Mouse (Mus musculus) urinary bladder, postnatal 14 days (tissue): ENCODE data around the gene Bloc1s5.

Experiments
- DNase-seq: peaks from one replicate; pipeline ENCODE4 v3.0.0; 2021; ENCODE audit warnings: low spot score

Bloc1s5 gene

DNA sequence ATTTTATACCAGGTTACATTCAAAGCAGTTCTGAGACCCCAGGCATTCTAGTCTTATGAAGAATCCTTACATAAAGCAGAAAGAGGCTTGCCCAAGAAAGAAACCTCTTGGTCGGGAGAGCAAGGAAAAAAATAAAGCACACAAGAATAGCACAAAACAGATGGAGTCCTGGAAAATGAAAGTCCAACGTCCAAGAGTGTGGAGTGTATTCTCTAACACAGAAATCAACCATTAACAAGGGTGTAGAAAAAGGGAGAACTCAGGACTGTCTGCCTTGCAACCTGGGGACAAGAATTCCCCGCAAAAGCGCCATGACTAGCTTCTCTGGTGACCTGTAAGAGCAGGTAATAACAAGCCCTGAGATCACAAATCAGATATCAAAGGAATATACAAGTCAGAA is 69.7 kb downstream of the Bloc1s5 start:
- no peak for DNase-seq

DNA sequence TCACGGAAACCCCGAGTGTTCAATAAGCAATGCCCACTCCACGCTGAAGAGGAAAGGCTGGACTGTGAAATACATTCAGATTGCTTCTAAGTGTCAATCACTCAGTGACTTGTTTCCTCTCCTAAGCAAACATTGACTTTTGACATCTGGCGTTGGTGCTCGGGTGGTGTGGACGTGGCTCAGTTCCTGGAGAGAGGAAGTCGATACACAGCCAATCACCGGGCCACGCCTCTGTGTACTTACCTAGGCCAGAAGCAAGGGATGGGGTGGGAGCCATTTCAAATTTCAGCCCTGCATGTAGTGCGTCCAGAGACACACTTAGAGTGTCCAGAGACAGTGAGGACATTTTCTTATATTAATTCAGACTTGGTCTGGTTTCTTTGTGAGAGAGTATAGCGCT is 80.3 kb downstream of the Bloc1s5 start:
- no peak for DNase-seq

DNA sequence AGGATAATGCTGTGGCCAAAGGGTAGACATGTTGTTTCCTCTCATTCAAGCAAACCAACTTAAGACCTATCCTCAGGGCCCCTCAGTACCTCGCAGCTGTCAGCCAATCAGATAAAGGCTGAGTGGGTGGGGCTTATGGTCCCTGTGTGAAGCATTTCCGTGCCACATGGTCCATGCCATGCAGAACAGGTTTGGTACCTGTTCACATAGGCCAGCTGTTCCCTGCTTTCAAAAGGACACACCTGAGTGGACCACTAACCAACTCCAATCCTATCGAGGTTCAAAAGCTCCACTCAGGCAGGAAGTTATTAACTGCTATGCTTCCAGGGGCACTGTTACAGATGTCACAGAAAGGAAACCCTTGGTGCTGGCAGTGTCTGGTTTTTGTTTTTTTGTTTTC is 80.7 kb downstream of the Bloc1s5 start:
- DNase-seq: no peak

DNA sequence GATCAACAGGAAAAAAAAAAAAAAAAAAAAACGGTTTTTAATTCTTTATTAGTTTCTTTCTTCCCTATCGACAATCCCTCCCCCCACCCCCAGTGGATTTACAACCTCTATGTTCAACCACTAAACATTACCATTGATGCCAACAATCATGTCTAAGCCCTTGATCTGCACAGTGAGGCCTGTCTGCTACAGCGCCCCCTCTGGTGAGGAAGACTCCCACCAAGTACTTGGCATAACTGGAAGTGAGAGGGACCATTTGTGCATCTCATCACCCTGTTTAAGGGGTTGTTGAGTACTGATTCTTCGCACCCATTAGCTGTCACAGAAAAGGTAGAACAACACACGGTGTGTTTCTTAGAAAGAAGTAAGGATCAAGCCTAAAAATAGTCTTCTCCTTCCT is 86.2 kb downstream of the Bloc1s5 start:
- no peak for DNase-seq

DNA sequence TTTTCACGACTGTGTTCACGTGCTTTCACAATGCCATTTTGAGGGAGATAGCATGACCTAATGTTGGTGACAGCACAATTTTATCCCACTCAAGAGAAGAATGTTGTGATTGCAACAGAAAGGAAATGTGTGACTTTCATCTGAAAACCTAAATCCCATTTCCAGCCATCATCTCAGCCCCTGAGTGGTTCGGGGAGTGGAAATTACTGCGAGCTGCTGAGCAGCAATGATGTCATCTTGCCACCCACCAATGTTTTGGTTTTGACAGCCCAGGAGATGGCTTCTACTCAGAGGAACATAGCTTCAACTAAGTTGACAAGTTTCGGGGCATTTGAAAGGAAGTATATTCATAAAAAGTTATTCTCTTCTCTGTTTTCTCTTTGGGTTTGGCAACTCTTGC is 87.2 kb downstream of the Bloc1s5 start:
- no peak for DNase-seq

DNA sequence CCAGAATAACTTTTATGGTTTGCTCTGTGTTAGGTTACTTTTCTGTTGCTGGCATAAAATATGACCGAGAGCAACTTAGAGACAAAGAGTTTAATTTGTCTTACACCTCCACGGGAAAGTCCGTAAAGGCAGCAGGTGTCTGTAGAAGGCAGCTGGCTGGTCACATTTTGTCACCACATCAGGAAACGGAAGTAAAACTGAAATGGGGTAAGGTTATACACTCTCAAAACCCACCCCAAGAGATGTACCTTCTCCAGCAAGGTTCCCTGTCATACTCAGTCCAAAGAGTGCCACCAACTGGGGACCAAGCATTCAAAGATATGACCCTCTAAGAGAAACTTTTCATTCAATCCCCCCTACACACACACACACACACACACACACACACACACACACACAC is 88.2 kb downstream of the Bloc1s5 start:
- no peak for DNase-seq

DNA sequence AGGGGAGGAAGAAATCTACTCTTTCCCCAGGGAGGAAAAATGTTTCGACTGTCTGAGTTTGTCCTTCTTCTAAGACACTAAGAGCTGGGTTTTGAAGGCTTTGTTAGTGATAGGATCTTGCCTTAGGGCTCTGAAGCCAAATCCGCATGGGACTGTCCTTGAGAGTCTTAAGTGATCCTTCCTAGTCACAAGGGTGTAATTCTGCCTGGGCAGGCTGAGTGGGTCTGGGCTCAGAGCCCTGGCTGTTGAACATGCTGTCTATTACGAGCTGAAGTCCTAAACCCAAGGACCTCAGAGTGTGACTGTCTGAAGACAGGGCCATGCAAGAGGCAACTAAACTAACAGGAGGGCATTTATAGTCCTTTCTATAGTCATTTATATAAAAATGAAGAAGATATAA is 89.4 kb downstream of the Bloc1s5 start:
- no peak for DNase-seq

DNA sequence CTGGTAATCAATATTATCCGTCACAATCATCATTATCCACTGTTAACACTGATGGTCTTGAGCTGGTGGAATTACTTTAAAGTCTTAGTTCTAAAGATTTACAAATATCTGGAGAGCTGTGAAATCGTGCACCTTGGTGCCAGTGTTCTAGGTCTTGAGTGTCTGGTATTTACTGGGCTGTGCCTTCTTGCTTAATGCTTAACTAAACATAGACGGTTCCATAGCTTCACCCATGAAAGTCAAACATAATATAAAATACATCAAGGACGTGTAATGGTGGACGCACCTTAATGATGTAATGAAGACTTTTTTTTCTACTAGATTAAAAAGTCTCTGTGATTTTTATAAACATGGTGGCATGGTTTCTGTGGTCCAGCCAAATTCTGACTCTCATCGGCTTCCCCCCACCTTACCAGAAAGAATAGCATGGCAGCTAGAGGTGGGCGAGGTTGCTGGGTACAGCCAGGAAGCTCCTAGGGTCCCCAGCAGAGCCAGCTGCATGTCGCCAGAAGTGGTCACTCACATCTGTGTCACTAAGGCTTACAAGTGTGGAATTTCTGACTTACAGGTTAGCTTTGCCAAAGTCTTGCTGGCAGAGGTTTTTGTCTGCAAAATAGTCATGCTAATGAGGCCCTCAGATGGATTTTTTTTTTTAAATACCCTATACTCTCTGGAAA is 90.0 kb downstream of the Bloc1s5 start:
- DNase-seq: no peak

DNA sequence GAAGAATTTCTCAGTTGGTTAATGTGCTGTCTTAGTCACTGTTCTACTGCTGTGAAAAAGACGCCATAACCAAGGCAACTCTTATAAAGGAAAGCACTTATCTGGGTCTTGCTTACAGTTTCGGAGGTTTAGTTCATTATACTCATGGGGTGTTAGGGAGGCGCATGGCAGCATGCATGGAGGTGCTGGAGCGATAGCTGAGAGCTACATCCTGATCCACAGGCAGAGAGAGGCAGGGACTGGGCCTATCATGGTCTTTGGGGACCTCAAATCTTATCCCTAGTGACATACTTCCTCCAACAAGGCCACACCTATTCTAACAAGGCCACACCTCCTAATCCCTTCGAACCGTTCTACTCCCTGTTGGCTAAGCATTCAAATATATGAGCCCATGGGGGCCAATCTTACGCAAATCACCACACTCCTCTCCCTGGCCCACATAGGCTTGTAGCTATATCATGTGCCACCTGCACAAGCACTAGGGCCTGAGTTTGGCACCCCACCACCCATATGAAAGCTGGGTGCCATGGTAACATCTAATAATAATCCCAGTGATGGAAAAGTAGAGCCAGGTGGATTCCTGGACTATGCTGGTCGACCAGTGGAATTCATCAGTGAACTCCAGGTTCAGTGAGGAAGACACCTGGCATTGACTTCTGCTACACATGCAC is 91.3 kb downstream of the Bloc1s5 start:
- no peak for DNase-seq
